Mouse (Mus musculus) ES-E14 (cell line): ENCODE results near the gene Krtcap2. TPM values are rescaled to one million over a fixed set of nuclear protein-coding genes. Genes with fewer than 3 reads are reported as not detected.

Experiments used
- DNase-seq: peaks from one replicate; pipeline ENCODE4 v3.0.0-alpha.2; 2013; ENCODE audit warnings: low read depth, low spot score
- H3K27ac ChIP-seq: 2 replicates; pipeline ENCODE4 v1.5.1; 2012; ENCODE audit warnings: low read depth, mild to moderate bottlenecking, low read length, moderate library complexity, mixed read lengths; ENCODE audit not compliant: poor library complexity, insufficient read depth, severe bottlenecking
- H3K36me3 ChIP-seq: 2 replicates; pipeline ENCODE4 v1.6.1; 2012; ENCODE audit warnings: mild to moderate bottlenecking, low read length, moderate library complexity, mixed read lengths; ENCODE audit not compliant: control insufficient read depth, poor library complexity, insufficient read depth, severe bottlenecking
- H3K4me1 ChIP-seq, 2 experiments: fragments of 150-350 bp in 1 of 2; sonication (generic) in 1 of 2; 2 replicates each; pipeline ENCODE4 v1.6.1; 2012; ENCODE audit warnings: low read length in 2 of 2, mild to moderate bottlenecking in 1 of 2, mixed read lengths in 1 of 2; ENCODE audit not compliant: control insufficient read depth in 2 of 2, insufficient read depth in 2 of 2, poor library complexity in 1 of 2
- H3K4me3 ChIP-seq, 2 experiments: fragments of 150-350 bp in 1 of 2; sonication (generic) in 1 of 2; 2 replicates each; pipeline ENCODE4 v1.5.1; 2012; ENCODE audit warnings: low read length in 2 of 2, low read depth in 1 of 2, mild to moderate bottlenecking in 1 of 2, mixed read lengths in 1 of 2; ENCODE audit not compliant: insufficient read depth in 1 of 2, poor library complexity in 1 of 2, severe bottlenecking in 1 of 2
- H3K9ac ChIP-seq: 2 replicates; pipeline ENCODE4 v1.6.1; 2012; ENCODE audit warnings: low read depth, mild to moderate bottlenecking, low read length, mixed read lengths; ENCODE audit not compliant: poor library complexity, insufficient read depth, severe bottlenecking
- H3K9me3 ChIP-seq: fragments of 150-350 bp; sonication (generic); 2 replicates; pipeline ENCODE4 v1.6.1; 2012; ENCODE audit warnings: low read depth, mild to moderate bottlenecking, low read length; ENCODE audit not compliant: control insufficient read depth, insufficient read depth
- CHD2 ChIP-seq: IDR thresholded peaks from 2 replicates; pipeline ENCODE4 v1.6.1; 2014; ENCODE audit warnings: mild to moderate bottlenecking, low read depth, low read length, inconsistent platforms
- HCFC1 ChIP-seq: IDR thresholded peaks from 2 replicates; pipeline ENCODE4 v1.6.1; 2012; ENCODE audit warnings: low read length, inconsistent platforms, borderline replicate concordance; ENCODE audit not compliant: insufficient read depth
- MAFK ChIP-seq: IDR thresholded peaks from 2 replicates; pipeline ENCODE4 v1.6.1; 2014; ENCODE audit warnings: mild to moderate bottlenecking, low read depth, low read length, inconsistent platforms; ENCODE audit not compliant: insufficient read depth
- ZC3H11A ChIP-seq: IDR thresholded peaks from 2 replicates; pipeline ENCODE4 v1.6.1; 2012; ENCODE audit warnings: low read depth, mild to moderate bottlenecking, inconsistent platforms, low read length, borderline replicate concordance
- ZNF384 ChIP-seq: IDR thresholded peaks from 2 replicates; pipeline ENCODE4 v1.6.1; 2012; ENCODE audit warnings: low read depth, low read length, inconsistent platforms
- in situ Hi-C, 2 experiments: fragments of 600-800 bp; cut with MboI; formaldehyde crosslinking; loops; one replicate each; pipeline ENCODE4 v1.15.1; 2025; ENCODE audit warnings: low sequenced_read_pairs in 2 of 2, inconsistent platforms in 1 of 2; ENCODE audit not compliant: unreplicated experiment in 2 of 2
- total RNA-seq: library from RNA; depleted of rRNA; stranded (reverse); fragments of 300-350 nt; gene quantifications from 2 replicates; pipeline ENCODE4 v1.2.3, GENCODE M21; 2012

Gene Krtcap2
- total RNA-seq, 1 experiment, result 134 TPM

GRCm38 (mm10) chr3:89233562-89234110, 12.1 kb upstream of the Krtcap2 start:
- DNase-seq, result no peak
- Histone ChIP-seq H3K9ac (no peak overlapping the region), H3K9me3 (no peaks in the 10 kb centered on the region), H3K27ac (no peak overlapping the region), H3K36me3 (peaks cover 4% of the 10 kb centered on the region), H3K4me1 (peaks cover 6 to 20% of the 10 kb centered on the region in 2 experiments; a peak in 2 of 4 replicates), H3K4me3 (no peak overlapping the region)
- in situ Hi-C loops, result no loop called here
- no peak for TF ChIP-seq MAFK
- no peak for TF ChIP-seq CHD2
- no peak for TF ChIP-seq HCFC1
- no peak for TF ChIP-seq ZC3H11A
- TF ChIP-seq ZNF384, result no peak

GRCm38 (mm10) chr3:89236516-89236915, 9.2 kb upstream of the Krtcap2 start:
- H3K9ac ChIP-seq, result no peak overlapping the region
- H3K27ac ChIP-seq, result no peak overlapping the region
- in situ Hi-C loops, result no loop called here
- H3K4me1 ChIP-seq, result peaks cover 2 to 15% of the 10 kb centered on the region in 2 experiments; a peak in 2 of 4 replicates
- no peak for DNase-seq
- no peak for TF ChIP-seq ZNF384
- no peaks in the 10 kb centered on the region for H3K9me3 ChIP-seq
- H3K4me3 ChIP-seq, result 0 out of 4 replicates have a peak overlapping the region, but pooled peaks of 1 of the 2 experiments have one; percentile 4
- H3K36me3 ChIP-seq, result peaks cover 4% of the 10 kb centered on the region

- Histone ChIP-seq H3K9me3 (no peaks in the 10 kb centered on the region), H3K4me1 (peaks cover 2 to 10% of the 10 kb centered on the region in 2 experiments; a peak in 2 of 4 replicates), H3K9ac (peak overlapping the region; percentile 34; the same call in 1 of the 2 replicates), H3K4me3 (peak overlapping the region; percentile 34 to 36; a peak in 3 of 4 replicates), H3K36me3 (peaks cover 8% of the 10 kb centered on the region), H3K27ac (no peak overlapping the region)
- in situ Hi-C loops, result no loop called here
- no peak for DNase-seq
- TF ChIP-seq ZNF384 (no peak), MAFK (no peak), ZC3H11A (no peak), HCFC1 (no peak)
Observed at GRCm38 (mm10) chr3:89237682-89238081, 8.1 kb upstream of the Krtcap2 start.

GRCm38 (mm10) chr3:89238494-89238893, 7.3 kb upstream of the Krtcap2 start:
- Histone ChIP-seq H3K4me1 (peaks cover 2 to 9% of the 10 kb centered on the region in 2 experiments; a peak in 2 of 4 replicates), H3K36me3 (peaks cover 8% of the 10 kb centered on the region), H3K27ac (no peak overlapping the region), H3K9ac (no peak overlapping the region), H3K4me3 (no peak overlapping the region), H3K9me3 (no peaks in the 10 kb centered on the region)
- no peak for TF ChIP-seq MAFK
- no peak for TF ChIP-seq ZNF384
- no peak for TF ChIP-seq ZC3H11A
- no peak for TF ChIP-seq CHD2
- no peak for TF ChIP-seq HCFC1
- no peak for DNase-seq
- in situ Hi-C loops, result no loop called here
